Mouse (Mus musculus) forebrain, embryonic 10.5 days (tissue): ENCODE data around the gene Hils1. TPM values are rescaled to one million over a fixed set of nuclear protein-coding genes. Genes with fewer than 3 reads are reported as not detected.

ENCODE experiments used
- DNase-seq: peaks from one replicate; pipeline ENCODE4 v3.0.0-alpha.2; 2017; ENCODE audit warnings: low spot score; ENCODE audit errors: extremely low spot score
- H3K27ac ChIP-seq: fragments of 300-500 bp; sonication (generic); 2 replicates; pipeline ENCODE4 v1.5.1; 2016; ENCODE audit warnings: mild to moderate bottlenecking
- H3K27me3 ChIP-seq: fragments of 300-500 bp; sonication (generic); 2 replicates; pipeline ENCODE4 v1.6.1; 2016; ENCODE audit warnings: mild to moderate bottlenecking; ENCODE audit not compliant: poor library complexity, severe bottlenecking
- H3K36me3 ChIP-seq: fragments of 300-500 bp; sonication (generic); replicated peaks from 2 replicates; pipeline ENCODE4 v1.6.1; 2016; ENCODE audit warnings: mild to moderate bottlenecking, moderate library complexity
- H3K4me1 ChIP-seq: fragments of 300-500 bp; sonication (generic); 2 replicates; pipeline ENCODE4 v1.6.1; 2016
- H3K4me3 ChIP-seq: fragments of 300-500 bp; sonication (generic); 2 replicates; pipeline ENCODE4 v1.5.1; 2016; ENCODE audit warnings: mild to moderate bottlenecking, moderate library complexity
- H3K9me3 ChIP-seq: fragments of 300-500 bp; sonication (generic); 2 replicates; pipeline ENCODE4 v1.6.1; 2016; ENCODE audit warnings: mild to moderate bottlenecking, moderate library complexity
- WGBS: fragments of 180-500 bp; shearing (Covaris S2); methylation state at CpG from one replicate; pipeline ENCODE4 v1.1.7; 2016; 5-methylcytosine and 5-hydroxymethylcytosine counted together
- polyA plus RNA-seq: library from polyadenylated mRNA; unstranded; fragments of >200 nt; fragmentation: Nextera tagmentation; extraction: Ambion mirVana; gene quantifications from 2 replicates; pipeline ENCODE4 v1.2.1, GENCODE M21; 2016

Gene Hils1
- polyA plus RNA-seq, 1 experiment from 2014 or later = not detected

- WGBS = 1% methylated on average over 18 of the region's 18 CpGs
- DNase-seq = no peak
- Histone ChIP-seq H3K36me3 (peaks cover 5% of the 10 kb centered on the region; the same call in 1 of the 2 replicates), H3K4me1 (peaks cover 57% of the 10 kb centered on the region), H3K27ac (no peak overlapping the region), H3K4me3 (peak overlapping the region; percentile 51), H3K27me3 (peaks cover 98% of the 10 kb centered on the region), H3K9me3 (no peaks in the 10 kb centered on the region)
Measured at GRCm38 (mm10) chr11:94937335-94937781, 30.0 kb upstream of the Hils1 start.

DNA sequence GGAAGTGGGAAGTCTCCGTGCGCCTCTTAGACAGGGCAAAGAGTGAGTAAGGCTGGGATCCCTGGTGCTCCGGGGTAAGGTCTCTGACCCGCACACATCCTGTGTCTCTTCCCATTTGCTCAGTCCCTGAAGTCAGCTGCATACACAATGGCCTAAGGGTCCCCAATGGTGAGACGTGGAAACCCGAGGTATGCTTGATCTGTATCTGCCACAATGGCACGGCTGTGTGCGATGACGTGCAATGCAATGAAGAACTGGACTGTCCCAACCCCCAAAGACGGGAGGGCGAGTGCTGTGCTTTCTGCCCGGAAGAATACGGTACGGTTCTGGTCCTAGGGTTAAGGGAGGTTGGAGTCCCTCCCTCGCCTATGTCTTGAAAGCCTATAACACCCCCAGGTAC lies 29.6 kb upstream of the Hils1 start:
- Histone ChIP-seq H3K27me3 (peaks cover 98% of the 10 kb centered on the region), H3K4me3 (peak overlapping the region; percentile 51), H3K36me3 (peaks cover 8% of the 10 kb centered on the region), H3K27ac (no peak overlapping the region), H3K9me3 (no peaks in the 10 kb centered on the region), H3K4me1 (peaks cover 56% of the 10 kb centered on the region)
- WGBS = 1% methylated on average over 15 of the region's 15 CpGs
- no peak for DNase-seq

DNA sequence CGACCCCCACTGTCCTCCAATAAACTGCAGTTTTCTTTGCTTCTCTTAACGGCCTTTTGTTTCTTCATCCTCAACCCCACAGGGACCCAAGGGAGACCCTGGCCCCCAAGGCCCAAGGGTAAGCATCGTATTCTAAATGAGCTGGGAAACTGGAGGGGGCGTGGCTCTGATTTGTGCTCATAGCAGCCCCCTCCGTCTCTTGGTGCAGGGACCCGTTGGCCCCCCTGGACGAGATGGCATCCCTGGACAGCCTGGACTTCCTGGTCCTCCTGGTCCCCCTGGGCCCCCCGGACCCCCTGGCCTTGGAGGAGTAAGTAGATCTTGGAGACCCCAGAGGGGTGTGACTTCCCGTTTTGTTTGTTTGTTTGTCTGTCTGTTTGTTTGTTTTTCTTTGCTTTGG lies 29.1 kb upstream of the Hils1 start:
- H3K27me3 ChIP-seq = peaks cover 98% of the 10 kb centered on the region
- H3K36me3 ChIP-seq = peaks cover 8% of the 10 kb centered on the region
- peaks cover 51% of the 10 kb centered on the region for H3K4me1 ChIP-seq
- DNase-seq = no peak
- 25% methylated on average over 9 of the region's 9 CpGs for WGBS
- peak overlapping the region; percentile 51; the same call in 1 of the 2 replicates for H3K4me3 ChIP-seq
- no peak overlapping the region for H3K27ac ChIP-seq
- H3K9me3 ChIP-seq = no peaks in the 10 kb centered on the region

- no peak overlapping the region for H3K27ac ChIP-seq
- H3K36me3 ChIP-seq = peaks cover 8% of the 10 kb centered on the region
- H3K4me3 ChIP-seq = no peak overlapping the region
- H3K9me3 ChIP-seq = no peaks in the 10 kb centered on the region
- peaks cover 42% of the 10 kb centered on the region for H3K4me1 ChIP-seq
- H3K27me3 ChIP-seq = peaks cover 96% of the 10 kb centered on the region
- DNase-seq = peak; percentile 69
- 21% methylated on average over 4 of the region's 4 CpGs for WGBS
Measured at GRCm38 (mm10) chr11:94939280-94939679, 28.1 kb upstream of the Hils1 start.

DNA sequence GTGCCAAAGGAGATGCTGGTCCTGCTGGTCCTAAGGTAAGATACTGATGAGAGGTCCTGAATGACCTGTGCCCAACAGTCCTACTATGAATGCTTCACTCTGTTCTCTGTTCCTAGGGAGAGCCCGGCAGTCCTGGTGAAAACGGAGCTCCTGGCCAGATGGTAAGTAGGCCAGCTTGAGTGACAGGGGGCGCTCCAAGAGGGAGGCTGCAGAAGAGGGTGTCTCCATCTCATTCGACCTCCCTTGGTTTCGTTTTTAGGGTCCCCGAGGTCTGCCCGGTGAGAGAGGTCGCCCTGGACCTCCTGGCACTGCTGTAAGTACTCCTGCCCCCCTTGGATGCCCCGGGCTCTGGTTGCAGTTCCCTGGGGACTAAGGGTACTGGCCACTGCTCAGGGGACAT lies 26.3 kb upstream of the Hils1 start:
- 42% methylated on average over 9 of the region's 9 CpGs for WGBS
- H3K27ac ChIP-seq = no peak overlapping the region
- no peak overlapping the region for H3K4me3 ChIP-seq
- H3K4me1 ChIP-seq = peaks cover 26% of the 10 kb centered on the region
- no peaks in the 10 kb centered on the region for H3K9me3 ChIP-seq
- DNase-seq = no peak
- peaks cover 10% of the 10 kb centered on the region for H3K36me3 ChIP-seq
- H3K27me3 ChIP-seq = peaks cover 90% of the 10 kb centered on the region

GRCm38 (mm10) chr11:94941776-94942175 lies 25.6 kb upstream of the Hils1 start:
- Histone ChIP-seq H3K36me3 (peaks cover 11% of the 10 kb centered on the region), H3K27ac (0 out of 2 replicates have a peak overlapping the region, but pooled peaks have one; percentile 20), H3K4me3 (no peak overlapping the region), H3K9me3 (no peaks in the 10 kb centered on the region), H3K27me3 (peaks cover 84% of the 10 kb centered on the region), H3K4me1 (peaks cover 19% of the 10 kb centered on the region)
- no peak for DNase-seq
- WGBS = 86% methylated on average over 8 of the region's 8 CpGs

GRCm38 (mm10) chr11:94942282-94943023 lies 24.9 kb upstream of the Hils1 start:
- H3K4me1 ChIP-seq = peaks cover 14% of the 10 kb centered on the region
- H3K36me3 ChIP-seq = peaks cover 18% of the 10 kb centered on the region
- 50% methylated on average over 13 of the region's 13 CpGs for WGBS
- H3K9me3 ChIP-seq = no peaks in the 10 kb centered on the region
- 0 out of 2 replicates have a peak overlapping the region, but pooled peaks have one; percentile 20 for H3K27ac ChIP-seq
- no peak overlapping the region for H3K4me3 ChIP-seq
- H3K27me3 ChIP-seq = peaks cover 85% of the 10 kb centered on the region
- DNase-seq = no peak

GRCm38 (mm10) chr11:94943054-94943453 lies 24.3 kb upstream of the Hils1 start:
- Histone ChIP-seq H3K9me3 (no peaks in the 10 kb centered on the region), H3K27ac (no peak overlapping the region), H3K4me1 (peaks cover 8% of the 10 kb centered on the region), H3K4me3 (no peak overlapping the region), H3K36me3 (peaks cover 22% of the 10 kb centered on the region), H3K27me3 (peaks cover 80% of the 10 kb centered on the region)
- 83% methylated on average over 15 of the region's 15 CpGs for WGBS
- no peak for DNase-seq

DNA sequence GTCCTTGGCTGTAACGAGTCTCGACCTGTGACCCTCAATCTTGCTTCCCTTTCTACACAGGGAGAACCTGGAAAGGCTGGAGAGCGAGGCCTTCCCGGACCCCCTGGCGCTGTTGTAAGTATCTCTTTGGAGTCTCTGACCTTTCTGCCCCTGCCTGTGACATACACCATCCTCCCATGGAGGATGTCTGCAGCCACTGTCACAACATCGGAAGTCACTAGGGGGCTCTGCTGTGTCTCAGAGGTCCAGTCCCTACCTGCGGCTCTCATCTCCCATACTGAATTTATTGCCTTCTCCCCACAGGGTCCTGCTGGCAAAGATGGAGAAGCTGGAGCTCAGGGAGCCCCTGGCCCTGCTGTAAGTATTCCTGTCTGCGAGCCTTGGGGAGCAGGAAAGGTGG lies 23.1 kb upstream of the Hils1 start:
- H3K36me3 ChIP-seq = peaks cover 28% of the 10 kb centered on the region
- peaks cover 67% of the 10 kb centered on the region for H3K27me3 ChIP-seq
- no peaks in the 10 kb centered on the region for H3K9me3 ChIP-seq
- no peak for DNase-seq
- H3K4me1 ChIP-seq = peaks cover 11% of the 10 kb centered on the region
- H3K27ac ChIP-seq = no peak overlapping the region
- 14% methylated on average over 8 of the region's 8 CpGs for WGBS
- no peak overlapping the region for H3K4me3 ChIP-seq

GRCm38 (mm10) chr11:94945236-94945635 lies 22.2 kb upstream of the Hils1 start:
- 86% methylated on average over 12 of the region's 12 CpGs for WGBS
- Histone ChIP-seq H3K4me3 (no peak overlapping the region), H3K9me3 (peaks cover 4% of the 10 kb centered on the region; the same call in 1 of the 2 replicates), H3K27ac (no peak overlapping the region), H3K36me3 (peaks cover 36% of the 10 kb centered on the region), H3K27me3 (peaks cover 58% of the 10 kb centered on the region), H3K4me1 (peaks cover 11% of the 10 kb centered on the region)
- DNase-seq = no peak

- H3K4me1 ChIP-seq = peaks cover 39% of the 10 kb centered on the region
- peak overlapping the region; percentile 87 for H3K27ac ChIP-seq
- H3K36me3 ChIP-seq = peaks cover 32% of the 10 kb centered on the region
- peak overlapping the region; percentile 18 for H3K4me3 ChIP-seq
- peaks cover 12% of the 10 kb centered on the region; the same call in 1 of the 2 replicates for H3K27me3 ChIP-seq
- no peak for DNase-seq
- WGBS = 8% methylated on average over 6 of the region's 6 CpGs
- peaks cover 5% of the 10 kb centered on the region; the same call in 1 of the 2 replicates for H3K9me3 ChIP-seq
Measured at GRCm38 (mm10) chr11:94952169-94952568, 15.2 kb upstream of the Hils1 start.

- no peak for DNase-seq
- 75% methylated on average over 9 of the region's 9 CpGs for WGBS
- peaks cover 2% of the 10 kb centered on the region; the same call in 1 of the 2 replicates for H3K9me3 ChIP-seq
- peak overlapping the region; percentile 75 for H3K27ac ChIP-seq
- H3K27me3 ChIP-seq = peaks cover 9% of the 10 kb centered on the region; the same call in 1 of the 2 replicates
- H3K4me3 ChIP-seq = no peak overlapping the region
- peaks cover 43% of the 10 kb centered on the region for H3K4me1 ChIP-seq
- H3K36me3 ChIP-seq = peaks cover 12% of the 10 kb centered on the region
Measured at GRCm38 (mm10) chr11:94955103-94955502, 12.3 kb upstream of the Hils1 start.

DNA sequence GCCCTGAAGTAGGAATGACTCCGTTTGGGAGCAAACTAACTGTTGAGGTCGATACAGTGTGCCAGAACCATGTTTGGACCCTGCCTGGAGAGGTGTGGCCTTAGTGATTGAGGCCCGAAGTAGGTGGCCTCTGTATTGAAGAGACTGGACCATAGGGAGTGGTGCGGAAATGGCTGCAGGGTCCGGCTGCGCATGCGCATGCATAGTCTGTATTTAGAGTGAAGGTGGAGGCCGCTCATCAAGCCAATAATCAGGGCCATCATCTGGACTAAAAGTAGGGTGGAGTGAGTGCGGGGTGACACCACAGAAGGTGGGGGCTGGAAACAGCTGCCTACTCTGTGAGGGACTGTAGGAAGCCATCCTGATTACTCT lies 9.7 kb upstream of the Hils1 start:
- H3K27ac ChIP-seq = peak overlapping the region; percentile 63
- H3K4me3 ChIP-seq = no peak overlapping the region
- H3K36me3 ChIP-seq = no peaks in the 10 kb centered on the region
- no peak for DNase-seq
- 87% methylated on average over 9 of the region's 9 CpGs for WGBS
- H3K4me1 ChIP-seq = peaks cover 34% of the 10 kb centered on the region
- H3K9me3 ChIP-seq = no peaks in the 10 kb centered on the region
- H3K27me3 ChIP-seq = peaks cover 4% of the 10 kb centered on the region; the same call in 1 of the 2 replicates
